Mouse (Mus musculus): ENCODE results near the gene Olfr402. TPM values are rescaled to one million over a fixed set of nuclear protein-coding genes. Genes with fewer than 3 reads are reported as not detected.

Gene Olfr402
- polyA plus RNA-seq, 1 experiment, result 0.31 TPM

- no peak within 1 kb of the TSS for H3K4me3 ChIP-seq (ENCODE audit: control insufficient read depth, low read depth, low read length)
- TF ChIP-seq CTCF (IDR thresholded peaks at IDR 0.05; ENCODE audit: control insufficient read depth, insufficient read depth, insufficient replicate concordance, low read depth, low read length), result no peak
- no peak for TF ChIP-seq POLR2A (IDR thresholded peaks at IDR 0.05; ENCODE audit: control insufficient read depth, low read depth, low read length)
- H3K4me1 ChIP-seq (ENCODE audit: control insufficient read depth, insufficient read depth, low read length), result 0 out of 2 replicates have a peak, but pooled peaks cover 2% of the 10 kb centered on the region
- H3K27ac ChIP-seq (ENCODE audit: control insufficient read depth, insufficient read depth, low read depth, low read length), result no peak within 1 kb of the TSS
- H3K36me3 ChIP-seq (ENCODE audit: control insufficient read depth, insufficient read depth, low read length), result no peaks in the 10 kb centered on the region
- H3K27me3 ChIP-seq (ENCODE audit: control insufficient read depth, insufficient read depth, low read length), result no peaks in the 10 kb centered on the region
Measured at GRCm38 (mm10) chr11:74185949-74186348, 32.6 kb downstream of the Olfr402 start, which contains the start of gene Olfr403. Gene Olfr403 (plus strand): TSS chr11:74186249.

Other genes with a start within 250 kb of the Olfr402 start
- not detected in 2 replicates for gene Olfr395, start 244.2 kb upstream of the Olfr402 start, polyA plus RNA-seq (2012; rRNA removed)
- gene Olfr23, start 216.9 kb upstream of the Olfr402 start, polyA plus RNA-seq (2012; rRNA removed), result 1.6 and 2.9 TPM in 2 replicates
- gene Olfr397, start 192.7 kb upstream of the Olfr402 start, polyA plus RNA-seq (2012; rRNA removed), result not detected in 2 replicates
- 0.07 and 0.19 TPM in 2 replicates for gene Olfr398, start 163.1 kb upstream of the Olfr402 start, polyA plus RNA-seq (2012; rRNA removed)
- not detected in 2 replicates for gene Olfr139, start 97.0 kb upstream of the Olfr402 start, polyA plus RNA-seq (2012; rRNA removed)
- gene Olfr399, start 96.9 kb upstream of the Olfr402 start, polyA plus RNA-seq (2012; rRNA removed), result not detected in 2 replicates
- 0.01 TPM in 1 of 2 replicates, not detected in the other for gene Zfp616, start 83.6 kb upstream of the Olfr402 start, polyA plus RNA-seq (2012; rRNA removed)
- gene Olfr401, start 39.8 kb upstream of the Olfr402 start, polyA plus RNA-seq (2012; rRNA removed), result not detected in 2 replicates
- not detected in 2 replicates for gene Olfr403, start 32.7 kb downstream of the Olfr402 start, polyA plus RNA-seq (2012; rRNA removed)
- not detected in 2 replicates for gene Olfr43, start 57.9 kb downstream of the Olfr402 start, polyA plus RNA-seq (2012; rRNA removed)
- not detected in 2 replicates for gene Olfr406, start 106.3 kb downstream of the Olfr402 start, polyA plus RNA-seq (2012; rRNA removed)
- gene Olfr59, start 130.2 kb downstream of the Olfr402 start, polyA plus RNA-seq (2012; rRNA removed), result not detected in 2 replicates
- not detected in 2 replicates for gene Olfr410, start 184.5 kb downstream of the Olfr402 start, polyA plus RNA-seq (2012; rRNA removed)
- gene Olfr411, start 199.1 kb downstream of the Olfr402 start, polyA plus RNA-seq (2012; rRNA removed), result not detected in 2 replicates
- gene Olfr412, start 208.5 kb downstream of the Olfr402 start, polyA plus RNA-seq (2012; rRNA removed), result not detected in 2 replicates